Mouse (Mus musculus) ES-E14 (cell line): ENCODE results near the gene Lpgat1.

Experiments
- CHD2 ChIP-seq: IDR thresholded peaks from 2 replicates; pipeline ENCODE4 v1.6.1; 2014; ENCODE audit warnings: mild to moderate bottlenecking, low read depth, low read length, inconsistent platforms
- HCFC1 ChIP-seq: IDR thresholded peaks from 2 replicates; pipeline ENCODE4 v1.6.1; 2012; ENCODE audit warnings: low read length, inconsistent platforms, borderline replicate concordance; ENCODE audit not compliant: insufficient read depth
- ZNF384 ChIP-seq: IDR thresholded peaks from 2 replicates; pipeline ENCODE4 v1.6.1; 2012; ENCODE audit warnings: low read depth, low read length, inconsistent platforms

DNA sequence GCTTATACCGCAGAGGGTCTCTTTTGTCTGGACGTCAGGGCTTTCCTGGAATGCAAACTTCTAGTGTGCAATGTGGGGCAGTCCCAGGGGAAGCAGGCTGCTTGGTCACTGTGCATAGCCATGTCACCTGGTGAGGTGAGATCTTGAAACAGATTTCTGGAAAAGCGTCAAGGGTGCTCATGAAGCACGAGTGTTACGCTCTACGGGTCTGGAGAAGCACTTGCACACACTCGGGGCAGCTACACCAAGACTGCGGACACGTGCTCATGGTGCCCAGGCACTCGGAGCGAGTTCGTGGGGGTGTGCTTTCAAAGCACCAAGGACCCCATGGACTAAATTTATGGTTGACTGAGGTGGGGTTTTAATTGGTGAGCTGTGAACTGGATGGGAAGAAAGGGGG, 94.1 kb downstream of the Lpgat1 start:
- TF ChIP-seq HCFC1: no peak
- TF ChIP-seq CHD2: no peak
- TF ChIP-seq ZNF384: no peak
